Mouse (Mus musculus): ENCODE measurements at regions not wholly inside any gene's neighbourhood (a gene's known extent, or its start where the extent isn't known, plus 50 kb on each side); places are given as distances from the start of the nearest gene placed in this dataset.
A peak's percentile ranks its signal among the peaks of the same experiment; 100 is the strongest.

DNA sequence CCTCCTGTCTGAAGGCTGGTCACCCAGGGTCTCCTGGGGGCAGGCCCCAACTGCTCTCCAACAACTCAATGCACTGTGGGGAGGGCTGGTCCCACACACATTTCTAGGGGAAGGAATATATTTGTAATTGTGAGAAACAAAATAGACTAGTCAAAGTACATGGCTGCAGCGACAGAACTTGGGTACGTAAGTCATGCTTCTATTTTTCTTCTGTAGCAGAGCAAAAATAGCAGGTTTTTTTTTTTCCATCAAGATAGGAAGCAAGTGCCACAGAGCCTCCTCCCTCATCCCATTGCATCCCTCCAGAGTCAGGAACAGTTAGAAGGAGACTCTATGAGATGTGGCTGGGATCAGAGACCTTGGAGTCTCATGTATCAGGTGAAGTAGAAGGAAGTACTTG is 124.9 kb upstream of the Tnr start:
- no peak for DNase-seq (ENCODE audit: low spot score)
- Histone ChIP-seq H3K4me2 (replicated peaks; ENCODE audit: low read depth, low read length) (no peak overlapping the region), H3K9me3 (ENCODE audit: control insufficient read depth, low read length) (no peaks in the 10 kb centered on the region), H3K4me3 (ENCODE audit: low read depth, low read length) (no peak overlapping the region), H3K9ac (ENCODE audit: low read depth, low read length) (no peak overlapping the region), H3K27me3 (ENCODE audit: control insufficient read depth, insufficient read depth, low read length) (no peaks in the 10 kb centered on the region), H3K27ac (ENCODE audit: low read depth, low read length) (no peak overlapping the region), H3K4me1 (replicated peaks; ENCODE audit: control insufficient read depth, insufficient read depth, low read length) (no peaks in the 10 kb centered on the region; the same call in 1 of the 2 replicates), H3K36me3 (ENCODE audit: control insufficient read depth, insufficient read depth, low read length) (no peaks in the 10 kb centered on the region)
- 94% methylated on average over 2 of the region's 2 CpGs for WGBS
- ATAC-seq (ENCODE audit: low FRiP score), result no peak

DNA sequence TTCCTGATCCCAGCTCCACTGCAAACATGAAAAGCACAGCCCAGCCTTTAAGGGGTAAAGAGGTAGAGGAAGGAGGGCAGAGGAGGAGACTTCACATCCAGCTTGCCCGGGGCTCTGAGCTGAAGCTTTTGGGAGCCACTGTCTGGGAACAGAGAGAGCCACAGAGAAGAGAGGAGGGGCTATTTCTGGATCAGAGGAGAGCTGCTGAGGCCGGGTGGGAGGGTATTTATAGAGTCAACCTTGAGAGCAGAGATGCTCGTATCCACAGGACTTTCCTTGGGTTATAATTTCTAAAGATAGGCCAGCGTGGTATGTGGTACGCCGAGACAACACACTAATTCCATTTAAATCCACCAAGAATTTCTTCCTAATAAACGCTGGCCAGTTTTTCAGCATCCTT is 117.3 kb upstream of the Tnr start:
- H3K4me1 ChIP-seq (replicated peaks; ENCODE audit: control insufficient read depth, insufficient read depth, low read length), result no peaks in the 10 kb centered on the region
- no peaks in the 10 kb centered on the region for H3K9me3 ChIP-seq (ENCODE audit: control insufficient read depth, low read length)
- no peak overlapping the region for H3K4me2 ChIP-seq (replicated peaks; ENCODE audit: low read depth, low read length)
- H3K36me3 ChIP-seq (ENCODE audit: control insufficient read depth, insufficient read depth, low read length), result no peaks in the 10 kb centered on the region
- no peak overlapping the region for H3K27ac ChIP-seq (ENCODE audit: low read depth, low read length)
- H3K4me3 ChIP-seq (ENCODE audit: low read depth, low read length), result no peak overlapping the region
- 83% methylated on average over 7 of the region's 7 CpGs for WGBS
- ATAC-seq (ENCODE audit: low FRiP score), result no peak
- no peak for DNase-seq (ENCODE audit: low spot score)
- no peak overlapping the region for H3K9ac ChIP-seq (ENCODE audit: low read depth, low read length)
- no peaks in the 10 kb centered on the region for H3K27me3 ChIP-seq (ENCODE audit: control insufficient read depth, insufficient read depth, low read length)

DNA sequence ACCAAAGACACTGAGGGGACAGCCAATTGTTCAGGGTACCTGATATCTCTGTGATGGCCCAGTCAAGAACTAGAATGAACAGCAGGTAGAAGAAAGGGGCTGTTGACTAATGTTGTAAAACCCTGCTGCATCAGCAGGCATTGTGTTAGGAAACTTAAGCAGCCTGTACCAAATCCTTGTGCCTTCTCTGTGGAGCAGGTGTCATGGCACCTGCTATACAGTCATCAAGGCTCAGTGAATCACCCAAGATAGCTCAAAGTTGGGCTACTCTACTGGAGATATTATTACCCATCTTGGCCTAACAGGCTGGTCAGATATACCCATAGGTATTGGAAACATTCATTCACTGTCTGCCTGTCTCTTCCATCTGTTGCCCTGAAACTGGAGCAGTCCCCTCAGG is 116.8 kb upstream of the Tnr start:
- no peak overlapping the region for H3K9ac ChIP-seq (ENCODE audit: low read depth, low read length)
- ATAC-seq (ENCODE audit: low FRiP score), result no peak
- H3K9me3 ChIP-seq (ENCODE audit: control insufficient read depth, low read length), result no peaks in the 10 kb centered on the region

DNA sequence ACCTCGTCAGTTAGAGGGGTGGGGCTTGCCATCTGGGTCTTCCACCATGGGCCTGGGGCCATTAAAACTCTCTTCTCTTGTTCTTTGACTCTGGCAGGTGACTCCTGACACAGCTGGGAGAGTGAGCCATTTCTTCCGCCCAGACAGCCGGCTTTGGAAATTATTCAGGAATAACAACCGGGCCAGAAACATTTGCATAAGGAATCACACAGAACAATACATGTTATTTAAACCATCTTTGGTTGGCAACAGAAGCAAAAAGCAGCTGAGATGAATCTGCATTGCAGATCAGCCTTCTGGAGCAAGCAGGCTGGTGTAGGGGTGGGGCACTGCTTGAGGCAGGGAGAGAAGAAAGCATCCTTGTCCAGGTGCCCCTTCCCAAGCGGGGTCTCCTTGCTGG is 110.2 kb upstream of the Tnr start:
- DNase-seq (ENCODE audit: low spot score) (peak; percentile 41), ATAC-seq (ENCODE audit: low FRiP score) (peak; percentile 88)
- Histone ChIP-seq H3K27ac (ENCODE audit: low read depth, low read length) (no peak overlapping the region), H3K9me3 (ENCODE audit: control insufficient read depth, low read length) (no peaks in the 10 kb centered on the region), H3K27me3 (ENCODE audit: control insufficient read depth, insufficient read depth, low read length) (no peaks in the 10 kb centered on the region), H3K4me1 (replicated peaks; ENCODE audit: control insufficient read depth, insufficient read depth, low read length) (no peaks in the 10 kb centered on the region), H3K36me3 (ENCODE audit: control insufficient read depth, insufficient read depth, low read length) (no peaks in the 10 kb centered on the region), H3K4me3 (ENCODE audit: low read depth, low read length) (no peak overlapping the region), H3K9ac (ENCODE audit: low read depth, low read length) (no peak overlapping the region), H3K4me2 (replicated peaks; ENCODE audit: low read depth, low read length) (no peak overlapping the region)
- WGBS, result 40% methylated on average over 5 of the region's 5 CpGs

More for the DNA sequence above, 116.8 kb upstream of the Tnr start:
- Histone ChIP-seq H3K27ac (ENCODE audit: low read depth, low read length) (no peak overlapping the region), H3K4me2 (replicated peaks; ENCODE audit: low read depth, low read length) (no peak overlapping the region), H3K4me3 (ENCODE audit: low read depth, low read length) (no peak overlapping the region), H3K36me3 (ENCODE audit: control insufficient read depth, insufficient read depth, low read length) (no peaks in the 10 kb centered on the region), H3K4me1 (replicated peaks; ENCODE audit: control insufficient read depth, insufficient read depth, low read length) (no peaks in the 10 kb centered on the region), H3K27me3 (ENCODE audit: control insufficient read depth, insufficient read depth, low read length) (no peaks in the 10 kb centered on the region)
- no peak for DNase-seq (ENCODE audit: low spot score)

DNA sequence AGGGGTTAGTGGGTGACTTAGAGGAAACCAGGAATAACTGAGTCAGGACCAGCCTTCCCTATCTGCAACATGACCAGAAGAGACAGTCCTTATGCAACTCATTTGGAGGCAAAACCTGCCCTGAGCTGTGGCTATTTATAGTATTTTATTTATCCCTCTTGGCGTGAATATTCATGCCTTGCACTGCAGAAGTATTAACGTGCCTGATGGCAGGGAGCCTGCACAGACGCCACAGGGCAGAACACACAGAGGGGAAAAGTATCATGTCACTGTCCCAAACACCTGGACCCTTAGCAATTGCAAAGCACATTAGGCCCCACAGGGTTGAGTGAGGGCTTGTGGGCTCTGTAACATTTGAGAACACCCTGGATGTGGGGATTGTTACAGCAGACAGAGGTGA is 107.9 kb upstream of the Tnr start:
- Histone ChIP-seq H3K4me2 (replicated peaks; ENCODE audit: low read depth, low read length) (no peak overlapping the region), H3K27me3 (ENCODE audit: control insufficient read depth, insufficient read depth, low read length) (no peaks in the 10 kb centered on the region), H3K27ac (ENCODE audit: low read depth, low read length) (no peak overlapping the region), H3K4me3 (ENCODE audit: low read depth, low read length) (no peak overlapping the region), H3K36me3 (ENCODE audit: control insufficient read depth, insufficient read depth, low read length) (no peaks in the 10 kb centered on the region), H3K9ac (ENCODE audit: low read depth, low read length) (no peak overlapping the region), H3K9me3 (ENCODE audit: control insufficient read depth, low read length) (no peaks in the 10 kb centered on the region), H3K4me1 (replicated peaks; ENCODE audit: control insufficient read depth, insufficient read depth, low read length) (no peaks in the 10 kb centered on the region)
- WGBS, result 63% methylated on average over 3 of the region's 3 CpGs
- ATAC-seq (ENCODE audit: low FRiP score) (no peak), DNase-seq (ENCODE audit: low spot score) (no peak)

DNA sequence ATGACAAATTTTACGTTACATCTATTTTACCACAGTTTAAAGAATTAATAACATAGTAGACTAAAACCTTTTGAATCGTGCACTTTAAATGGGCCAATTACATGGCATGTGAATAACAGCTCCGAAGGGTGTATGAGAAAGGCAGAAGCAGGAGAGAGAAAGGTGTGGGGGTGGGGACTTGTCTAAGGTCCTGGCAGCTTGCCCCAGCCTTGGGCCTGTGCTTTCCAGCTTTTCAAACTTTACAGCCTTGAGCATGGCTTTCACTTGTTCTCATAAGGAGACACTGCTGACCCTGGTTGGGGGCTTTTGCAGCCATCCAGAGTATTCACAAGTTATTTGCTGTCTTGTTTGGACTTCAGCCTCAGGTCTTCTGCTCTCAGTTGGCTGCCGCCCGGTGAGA is 106.4 kb upstream of the Tnr start:
- H3K4me1 ChIP-seq (replicated peaks; ENCODE audit: control insufficient read depth, insufficient read depth, low read length), result no peaks in the 10 kb centered on the region
- no peaks in the 10 kb centered on the region for H3K27me3 ChIP-seq (ENCODE audit: control insufficient read depth, insufficient read depth, low read length)
- H3K9ac ChIP-seq (ENCODE audit: low read depth, low read length), result no peak overlapping the region
- DNase-seq (ENCODE audit: low spot score) (no peak), ATAC-seq (ENCODE audit: low FRiP score) (no peak)
- WGBS, result 92% methylated on average over 5 of the region's 5 CpGs
- H3K36me3 ChIP-seq (ENCODE audit: control insufficient read depth, insufficient read depth, low read length), result no peaks in the 10 kb centered on the region
- H3K4me3 ChIP-seq (ENCODE audit: low read depth, low read length), result no peak overlapping the region
- no peaks in the 10 kb centered on the region for H3K9me3 ChIP-seq (ENCODE audit: control insufficient read depth, low read length)
- H3K27ac ChIP-seq (ENCODE audit: low read depth, low read length), result no peak overlapping the region
- no peak overlapping the region for H3K4me2 ChIP-seq (replicated peaks; ENCODE audit: low read depth, low read length)

DNA sequence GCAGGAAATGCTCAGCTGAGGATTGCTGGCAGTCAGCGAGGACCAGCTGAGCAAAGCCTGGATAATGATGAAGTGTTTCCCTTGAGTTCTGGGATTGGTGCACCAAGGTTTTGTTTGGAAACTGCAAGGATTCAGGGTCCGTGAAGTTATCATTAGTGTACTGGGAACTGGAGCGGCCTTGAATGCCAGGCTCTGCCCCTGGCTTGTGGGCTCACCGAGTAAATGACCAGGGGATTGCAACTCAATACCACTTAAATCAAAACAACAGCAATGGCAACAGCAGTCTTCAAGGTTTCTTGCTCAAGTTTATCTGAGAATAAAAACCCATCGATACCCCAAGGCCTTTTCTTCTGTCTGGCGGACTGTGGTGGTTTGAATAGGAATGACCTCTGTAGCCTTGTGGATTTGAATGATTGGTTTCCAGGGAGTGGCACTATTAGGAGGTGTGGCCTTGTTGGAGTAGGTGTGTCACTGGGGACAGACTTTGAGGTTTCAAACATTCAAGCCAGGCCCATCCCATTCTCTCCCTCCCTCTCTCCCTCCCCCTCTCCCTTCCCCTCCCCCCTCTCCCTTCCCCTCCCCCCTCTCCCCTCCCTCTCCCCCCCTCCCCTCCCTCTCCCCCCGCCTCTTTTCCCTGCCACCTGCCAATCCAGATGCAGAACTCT is 104.1 kb upstream of the Tnr start:
- H3K27me3 ChIP-seq (ENCODE audit: control insufficient read depth, insufficient read depth, low read length), result no peaks in the 10 kb centered on the region
- DNase-seq (ENCODE audit: low spot score) (no peak), ATAC-seq (ENCODE audit: low FRiP score) (no peak)
- H3K4me3 ChIP-seq (ENCODE audit: low read depth, low read length), result no peak overlapping the region
- H3K36me3 ChIP-seq (ENCODE audit: control insufficient read depth, insufficient read depth, low read length), result no peaks in the 10 kb centered on the region
- H3K27ac ChIP-seq (ENCODE audit: low read depth, low read length), result no peak overlapping the region
- no peaks in the 10 kb centered on the region for H3K4me1 ChIP-seq (replicated peaks; ENCODE audit: control insufficient read depth, insufficient read depth, low read length)
- 75% methylated on average over 6 of the region's 7 CpGs for WGBS
- no peaks in the 10 kb centered on the region for H3K9me3 ChIP-seq (ENCODE audit: control insufficient read depth, low read length)
- H3K9ac ChIP-seq (ENCODE audit: low read depth, low read length), result no peak overlapping the region
- H3K4me2 ChIP-seq (replicated peaks; ENCODE audit: low read depth, low read length), result no peak overlapping the region

DNA sequence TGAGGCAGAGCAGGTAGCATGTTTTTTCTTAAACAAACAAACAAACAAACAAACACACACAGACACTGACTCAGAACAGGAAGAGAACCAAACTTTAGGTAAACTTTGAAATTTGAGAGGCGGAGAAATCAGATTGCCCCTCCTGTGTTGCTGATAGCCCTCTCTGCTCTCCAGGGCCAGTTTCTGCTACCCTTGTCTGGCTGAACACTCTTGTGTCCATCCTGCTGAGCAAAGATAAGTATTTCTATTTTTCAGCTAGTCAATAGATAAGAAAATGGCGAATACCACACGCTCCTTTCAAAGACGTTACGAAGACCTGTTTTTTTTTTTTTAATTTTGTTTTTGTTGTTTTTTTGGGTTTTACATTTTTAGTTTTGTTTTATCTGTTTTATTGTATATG is 103.4 kb upstream of the Tnr start:
- H3K9me3 ChIP-seq (ENCODE audit: control insufficient read depth, low read length), result no peaks in the 10 kb centered on the region
- WGBS, result 92% methylated on average over 5 of the region's 5 CpGs
- DNase-seq (ENCODE audit: low spot score), result no peak
- H3K27ac ChIP-seq (ENCODE audit: low read depth, low read length), result no peak overlapping the region
- ATAC-seq (ENCODE audit: low FRiP score), result no peak
- no peak overlapping the region for H3K9ac ChIP-seq (ENCODE audit: low read depth, low read length)
- H3K4me1 ChIP-seq (replicated peaks; ENCODE audit: control insufficient read depth, insufficient read depth, low read length), result no peaks in the 10 kb centered on the region
- H3K4me3 ChIP-seq (ENCODE audit: low read depth, low read length), result no peak overlapping the region
- H3K36me3 ChIP-seq (ENCODE audit: control insufficient read depth, insufficient read depth, low read length), result no peaks in the 10 kb centered on the region
- no peak overlapping the region for H3K4me2 ChIP-seq (replicated peaks; ENCODE audit: low read depth, low read length)
- H3K27me3 ChIP-seq (ENCODE audit: control insufficient read depth, insufficient read depth, low read length), result no peaks in the 10 kb centered on the region

DNA sequence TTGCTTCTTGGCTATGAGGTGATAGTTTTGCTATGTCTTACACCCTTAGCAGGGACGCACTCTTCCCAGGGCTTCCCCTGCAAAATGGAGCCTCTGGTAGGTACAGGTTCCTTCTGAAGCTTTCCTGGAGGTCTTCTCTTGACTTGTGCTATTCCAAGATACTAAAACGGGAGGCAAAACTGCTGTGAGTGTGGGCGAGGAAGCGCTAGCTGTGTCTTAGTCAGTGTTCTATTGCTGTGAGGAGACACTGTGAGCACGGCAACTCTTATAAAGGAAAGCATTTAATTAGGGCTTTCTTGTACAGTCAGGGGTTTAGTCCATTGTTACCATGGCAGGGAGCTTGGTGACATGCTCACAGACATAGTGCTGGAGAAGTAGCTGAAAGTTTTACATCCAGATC is 99.9 kb upstream of the Tnr start:
- Histone ChIP-seq H3K4me3 (ENCODE audit: low read depth, low read length) (no peak overlapping the region), H3K9ac (ENCODE audit: low read depth, low read length) (no peak overlapping the region), H3K9me3 (ENCODE audit: control insufficient read depth, low read length) (no peaks in the 10 kb centered on the region), H3K27me3 (ENCODE audit: control insufficient read depth, insufficient read depth, low read length) (no peaks in the 10 kb centered on the region), H3K27ac (ENCODE audit: low read depth, low read length) (no peak overlapping the region), H3K36me3 (ENCODE audit: control insufficient read depth, insufficient read depth, low read length) (no peaks in the 10 kb centered on the region), H3K4me1 (replicated peaks; ENCODE audit: control insufficient read depth, insufficient read depth, low read length) (no peaks in the 10 kb centered on the region), H3K4me2 (replicated peaks; ENCODE audit: low read depth, low read length) (no peak overlapping the region)
- no peak for ATAC-seq (ENCODE audit: low FRiP score)
- WGBS, result 88% methylated on average over 5 of the region's 5 CpGs
- DNase-seq (ENCODE audit: low spot score), result no peak

Measured in hindbrain, embryonic 11.5 days (tissue).